Mouse (Mus musculus) central nervous system, embryonic 11.5 days (tissue): ENCODE data around the gene Dsn1. TPM values are rescaled to one million over a fixed set of nuclear protein-coding genes. Genes with fewer than 3 reads are reported as not detected.

ENCODE experiments used
- polyA plus RNA-seq: library from polyadenylated mRNA; depleted of rRNA; stranded (reverse); fragments of >200 nt; gene quantifications from 2 replicates; pipeline ENCODE4 v1.2.3, GENCODE M21; 2012; rRNA removed

Dsn1 gene
- 41.0 and 50.2 TPM in 2 replicates for polyA plus RNA-seq

GRCm38 (mm10) chr2:157006511-157007233 lies at the start of gene Dsn1:
TSS of gene Dsn1 (minus strand) at chr2:157007154.

GRCm38 (mm10) chr2:156991470-156992319 lies 15.3 kb downstream of the Dsn1 start, which contains the start of gene Ndrg3:
TSS of gene Ndrg3 (minus strand) at chr2:156992056.

Other genes with a start within 250 kb of the Dsn1 start
- 86.0 and 147 TPM in 2 replicates for gene Myl9, start 231.7 kb downstream of the Dsn1 start, polyA plus RNA-seq
- 61.3 and 63.7 TPM in 2 replicates for gene Tgif2, start 167.1 kb downstream of the Dsn1 start, polyA plus RNA-seq
- 3.0 and 5.1 TPM in 2 replicates for gene 4930518I15Rik, start 149.2 kb downstream of the Dsn1 start, polyA plus RNA-seq
- 90.3 and 109 TPM in 2 replicates for gene Rab5if, start 144.0 kb downstream of the Dsn1 start, polyA plus RNA-seq
- 0.43 and 0.50 TPM in 2 replicates for gene Sla2, start 120.0 kb downstream of the Dsn1 start, polyA plus RNA-seq
- gene Ndrg3, start 15.1 kb downstream of the Dsn1 start, polyA plus RNA-seq, result 26.6 and 51.0 TPM in 2 replicates
- 15.4 and 19.0 TPM in 2 replicates for gene Soga1, start 72.1 kb upstream of the Dsn1 start, polyA plus RNA-seq
- gene Tldc2, start 79.9 kb upstream of the Dsn1 start, polyA plus RNA-seq, result 0.22 TPM in 1 of 2 replicates, not detected in the other
- gene Samhd1, start 128.1 kb upstream of the Dsn1 start, polyA plus RNA-seq, result 28.4 and 29.5 TPM in 2 replicates
- 27.5 and 29.8 TPM in 2 replicates for gene Rbl1, start 197.4 kb upstream of the Dsn1 start, polyA plus RNA-seq